Mouse (Mus musculus) liver, adult (tissue): ENCODE measurements around the gene Rnf216.
A peak's percentile ranks its signal among the peaks of the same experiment; 100 is the strongest.

ENCODE experiments used
- GATA4 ChIP-seq: IDR thresholded peaks from 2 replicates; pipeline ENCODE4 v1.6.1; 2014; ENCODE audit warnings: mild to moderate bottlenecking, low read length; ENCODE audit not compliant: insufficient replicate concordance

The Rnf216 gene

GRCm38 (mm10) chr5:143000654-143001500 is 111.9 kb downstream of the Rnf216 start:
- TF ChIP-seq GATA4 = peak; percentile 9; the same call in 1 of the 2 replicates

- no peak for TF ChIP-seq GATA4
Measured at GRCm38 (mm10) chr5:143000091-143000490, 112.7 kb downstream of the Rnf216 start.

- no peak for TF ChIP-seq GATA4
Measured at GRCm38 (mm10) chr5:142998171-142998570, 114.6 kb downstream of the Rnf216 start.

- no peak for TF ChIP-seq GATA4
Measured at GRCm38 (mm10) chr5:142997526-142997925, 115.3 kb downstream of the Rnf216 start.

DNA sequence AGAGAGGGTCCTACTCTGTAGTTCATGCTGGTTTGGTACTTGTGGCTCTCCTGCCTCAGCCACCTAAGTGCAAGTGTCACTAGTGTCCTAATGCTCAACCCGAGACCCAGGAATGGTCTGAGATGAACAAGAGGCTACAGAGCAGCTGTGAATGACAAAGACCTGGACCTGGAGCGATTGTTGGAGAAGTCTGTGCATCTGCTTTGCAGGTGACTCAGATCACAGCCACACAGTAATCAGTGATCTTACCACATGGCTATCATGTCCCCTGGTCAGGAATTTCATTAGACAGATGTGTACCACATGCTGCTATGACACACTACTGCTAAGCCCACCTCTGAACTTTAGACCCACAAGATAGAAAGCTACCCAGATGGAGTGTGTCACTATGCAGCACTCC is 118.0 kb downstream of the Rnf216 start:
- no peak for TF ChIP-seq GATA4

- TF ChIP-seq GATA4 = no peak
Measured at GRCm38 (mm10) chr5:142989167-142989566, 123.6 kb downstream of the Rnf216 start.

- TF ChIP-seq GATA4 = no peak
Measured at GRCm38 (mm10) chr5:142988520-142988919, 124.3 kb downstream of the Rnf216 start.

GRCm38 (mm10) chr5:142984271-142984670 is 128.5 kb downstream of the Rnf216 start:
- no peak for TF ChIP-seq GATA4

GRCm38 (mm10) chr5:142983174-142983573 is 129.6 kb downstream of the Rnf216 start:
- TF ChIP-seq GATA4 = no peak

- no peak for TF ChIP-seq GATA4
Measured at GRCm38 (mm10) chr5:142982046-142982801, 130.6 kb downstream of the Rnf216 start.

DNA sequence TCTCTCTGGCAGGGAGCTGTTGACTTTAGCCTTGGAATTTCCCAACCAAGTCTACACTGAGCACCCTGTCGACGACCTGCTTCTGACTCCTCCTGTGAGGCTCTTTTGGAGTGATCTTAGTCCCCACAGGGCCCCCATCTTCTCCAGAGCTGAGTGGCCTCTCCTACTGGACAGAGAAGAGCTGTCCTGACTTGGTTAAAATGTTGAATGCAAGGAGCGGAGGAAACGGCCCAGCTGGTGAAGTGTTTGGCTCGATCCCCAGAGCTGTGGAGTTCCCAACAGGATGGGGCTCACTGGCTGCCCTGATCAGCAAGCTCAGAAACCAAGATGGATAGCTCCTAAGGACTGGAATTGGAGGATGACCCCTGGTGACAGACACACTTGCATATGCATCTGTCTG is 136.3 kb downstream of the Rnf216 start:
- no peak for TF ChIP-seq GATA4

- no peak for TF ChIP-seq GATA4
Measured at GRCm38 (mm10) chr5:142974598-142975121, 138.1 kb downstream of the Rnf216 start.

GRCm38 (mm10) chr5:142973971-142974370 is 138.8 kb downstream of the Rnf216 start:
- no peak for TF ChIP-seq GATA4

GRCm38 (mm10) chr5:142968411-142968810 is 144.4 kb downstream of the Rnf216 start:
- no peak for TF ChIP-seq GATA4

DNA sequence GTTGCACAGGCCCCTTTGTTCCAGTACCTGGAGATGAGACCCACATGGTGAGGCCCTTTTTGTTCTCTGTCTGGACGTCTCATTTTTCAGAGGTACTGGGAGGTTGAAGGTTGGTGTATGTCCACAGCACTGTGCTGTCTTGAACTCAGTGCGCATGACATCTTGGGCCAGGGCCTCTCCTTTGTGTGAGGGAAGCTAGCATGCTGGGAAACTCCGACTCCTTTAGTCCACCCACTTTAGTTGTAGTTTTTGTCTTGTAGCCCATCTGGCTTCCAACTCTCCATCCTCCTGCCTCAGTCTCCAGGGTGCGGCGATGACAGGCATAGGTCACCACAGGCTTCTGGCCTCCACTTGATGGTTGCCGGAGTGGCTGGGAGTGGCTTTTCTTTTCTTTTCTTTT is 148.1 kb downstream of the Rnf216 start:
- no peak for TF ChIP-seq GATA4
